Mouse (Mus musculus) liver (tissue): ENCODE data around the gene Tnnt3.
A peak's percentile ranks its signal among the peaks of the same experiment; 100 is the strongest.

ENCODE experiments used
- DNase-seq: peaks from one replicate; pipeline ENCODE4 v3.0.0-alpha.2; 2020; ENCODE audit warnings: mixed read lengths

Gene Tnnt3

DNA sequence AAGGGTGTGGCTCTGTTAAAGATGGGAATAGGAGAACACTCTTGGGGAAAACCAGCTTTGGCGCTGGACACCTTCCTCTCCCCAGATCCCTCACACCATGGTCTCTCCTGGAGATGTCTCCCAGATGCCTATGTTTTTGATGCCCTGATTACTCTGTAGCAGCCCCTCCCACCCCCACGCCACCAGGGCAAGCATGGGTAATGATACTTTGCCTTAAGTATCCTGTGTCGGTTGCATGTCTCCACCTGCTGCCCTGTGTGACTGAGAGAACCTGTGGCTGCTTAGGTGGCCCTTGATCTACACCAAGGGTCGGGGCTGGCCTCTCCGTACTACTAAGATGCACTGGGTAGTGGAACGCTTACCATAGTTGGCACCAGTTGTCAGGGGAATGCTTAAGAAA is 20.6 kb upstream of the Tnnt3 start:
- DNase-seq: no peak

DNA sequence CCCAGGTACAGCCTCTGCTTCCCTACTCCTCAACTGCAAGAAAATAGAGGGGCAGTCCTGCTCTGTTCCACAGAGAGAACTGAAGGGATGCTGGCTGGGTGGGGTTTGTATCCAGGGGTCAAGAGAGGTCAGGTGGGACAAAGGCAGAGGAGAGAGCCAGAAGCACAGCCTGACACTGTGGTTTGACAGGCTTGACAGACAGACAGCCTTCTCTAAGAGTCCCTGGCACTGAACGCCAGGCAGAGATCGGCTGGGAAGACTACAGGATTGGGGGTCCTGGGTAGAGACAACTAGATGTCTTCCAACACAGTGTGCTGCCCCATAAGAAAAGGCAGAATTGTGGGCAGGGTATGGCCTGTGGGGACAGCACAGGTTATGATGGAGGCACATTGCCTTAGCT is 20.1 kb upstream of the Tnnt3 start:
- no peak for DNase-seq

DNA sequence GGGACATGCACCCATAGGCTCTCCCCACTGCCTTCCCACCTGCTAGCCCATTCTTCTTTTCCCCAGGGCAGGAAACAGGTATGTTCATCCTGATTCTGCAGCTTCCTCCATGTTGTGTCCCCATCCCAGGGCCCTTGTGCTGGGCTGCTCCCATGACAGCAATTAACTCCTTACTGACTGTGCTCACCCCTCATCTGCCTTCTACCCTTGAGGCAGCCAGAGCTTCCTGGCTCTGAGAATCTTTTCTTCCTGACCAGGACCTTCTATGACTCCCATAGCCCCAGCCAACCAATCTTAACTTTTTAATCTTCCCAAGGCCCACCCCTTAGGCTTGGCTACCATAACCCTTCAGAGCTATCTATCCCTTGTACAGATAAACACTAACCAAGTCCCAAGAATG is 19.3 kb upstream of the Tnnt3 start:
- DNase-seq: no peak

DNA sequence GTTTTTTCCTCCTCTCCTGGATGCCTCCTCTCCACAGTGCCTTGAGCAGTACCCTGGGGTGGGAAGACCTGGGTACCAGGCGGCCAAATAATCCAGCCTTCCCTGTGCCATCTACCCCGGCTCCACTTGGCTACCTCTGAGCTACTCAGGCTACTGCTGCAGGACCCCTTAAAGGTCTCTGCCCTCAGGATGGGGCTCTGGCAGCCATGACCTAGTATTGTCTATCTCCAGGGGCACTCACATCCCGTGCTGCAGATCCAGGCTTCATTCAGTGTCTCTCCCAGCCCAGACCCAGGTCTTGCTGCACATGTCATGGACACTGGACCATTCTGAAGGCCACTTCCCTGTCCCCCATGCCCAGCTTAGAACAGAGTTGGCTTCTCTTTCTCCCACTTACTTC is 18.8 kb upstream of the Tnnt3 start:
- DNase-seq: no peak

DNA sequence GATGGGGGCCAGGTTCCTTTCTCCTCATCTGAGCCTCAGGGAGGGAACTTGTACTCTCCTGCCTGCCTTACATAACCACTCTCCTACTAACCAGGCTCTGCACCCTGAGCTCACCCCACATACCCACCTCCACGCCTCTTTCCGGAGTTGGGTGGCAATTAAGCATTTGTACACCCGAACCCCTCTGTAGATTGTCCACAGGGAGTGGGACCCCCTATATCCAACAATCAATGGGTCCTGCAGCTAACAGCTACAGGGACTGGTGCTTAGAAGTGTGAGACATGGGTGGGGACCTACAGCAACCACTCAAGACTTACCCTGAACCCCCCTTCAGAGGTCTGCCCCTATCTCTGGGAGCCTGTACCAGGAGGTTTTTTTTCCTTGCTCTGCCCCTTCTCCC is 18.0 kb upstream of the Tnnt3 start:
- no peak for DNase-seq

DNA sequence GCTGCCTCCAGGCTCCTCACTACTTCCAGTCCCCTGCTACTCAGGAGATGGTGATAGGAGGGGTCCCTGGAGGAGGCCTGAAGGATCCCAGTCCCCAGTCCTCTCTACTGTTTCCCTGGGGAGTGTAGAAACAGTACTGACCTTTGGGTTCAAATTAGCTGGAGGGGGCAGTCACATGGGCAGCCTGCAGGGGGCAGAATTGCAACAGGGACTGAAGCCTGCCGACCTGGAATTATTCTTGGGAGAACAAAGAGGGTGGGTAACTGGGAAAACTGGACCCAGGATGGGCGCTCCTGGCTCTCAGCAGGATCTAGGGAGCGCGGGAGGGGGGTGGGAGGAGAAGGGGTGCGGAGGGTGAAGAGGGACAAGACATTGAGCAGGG is 17.5 kb upstream of the Tnnt3 start:
- peak; percentile 66 for DNase-seq

DNA sequence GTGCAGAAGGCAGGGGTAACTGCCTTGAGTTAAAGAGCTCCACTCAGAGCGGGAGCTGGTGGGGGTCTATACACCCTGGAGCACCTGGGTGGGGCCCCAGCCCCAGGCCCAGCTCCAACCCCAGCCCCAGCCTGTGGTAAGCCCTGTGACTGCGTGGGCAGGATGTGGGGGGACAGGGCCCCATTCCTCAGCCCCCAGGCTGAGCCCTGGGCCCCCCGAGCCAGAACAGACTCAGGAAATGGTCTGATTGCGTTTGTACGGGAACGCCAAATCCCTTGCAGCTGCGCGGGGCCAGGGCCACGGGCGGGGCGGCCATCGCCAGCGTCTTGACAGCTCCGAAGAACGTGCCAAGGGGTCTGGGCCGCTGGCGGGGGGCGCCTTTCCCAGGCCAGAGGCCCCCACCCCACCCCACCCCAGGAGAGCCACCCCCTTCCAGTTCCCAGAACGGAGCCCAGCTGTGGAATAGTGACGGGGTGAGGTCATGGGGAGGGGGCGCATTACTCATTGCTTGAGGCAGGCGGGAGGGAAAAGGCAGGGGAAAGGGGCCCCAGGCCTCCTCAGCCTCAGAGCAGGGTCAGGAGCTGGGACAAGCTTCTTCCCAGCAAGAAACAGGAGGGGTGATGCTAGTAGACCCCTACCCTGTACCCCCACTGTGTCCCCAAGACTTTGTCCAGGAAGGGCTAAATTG is 16.9 kb upstream of the Tnnt3 start:
- peak; percentile 62 for DNase-seq

DNA sequence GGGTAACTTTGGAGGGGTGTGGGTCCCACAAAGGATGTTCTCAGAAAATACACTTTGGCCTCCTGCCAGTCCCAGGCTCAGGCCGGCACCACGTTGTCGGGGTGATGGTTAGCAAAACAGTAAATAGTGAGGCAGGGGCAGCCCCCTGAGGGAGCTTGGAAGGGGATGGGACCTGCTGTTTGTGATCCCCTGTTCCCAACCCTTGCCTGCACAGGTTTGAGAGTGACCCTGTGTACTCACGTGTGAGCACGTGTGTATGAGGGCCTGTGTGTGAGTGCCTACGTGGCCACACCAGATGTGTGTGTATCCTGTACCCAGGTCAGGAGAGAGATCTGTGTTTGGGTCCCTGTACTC is 16.4 kb upstream of the Tnnt3 start:
- no peak for DNase-seq

DNA sequence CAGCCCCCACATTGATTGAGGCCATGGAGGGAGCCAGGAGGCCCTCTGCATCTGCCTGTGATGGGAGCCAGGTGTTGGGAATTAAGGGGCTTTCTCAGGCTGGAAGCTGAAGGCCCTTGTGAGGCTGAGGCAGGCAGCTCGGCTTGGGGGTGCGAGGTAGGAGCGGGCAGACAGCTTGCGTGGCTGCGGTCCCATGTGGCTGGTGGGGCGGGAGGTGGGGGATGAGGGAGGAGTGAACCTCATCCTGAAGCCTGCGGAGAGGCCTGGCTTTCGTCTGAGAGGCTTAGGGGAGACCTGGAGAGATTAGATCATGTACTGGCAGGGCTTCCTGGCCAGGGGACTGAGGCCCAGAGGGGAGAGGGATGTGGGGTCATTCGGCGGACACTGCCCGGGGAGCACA is 15.5 kb upstream of the Tnnt3 start:
- DNase-seq: peak; percentile 58

DNA sequence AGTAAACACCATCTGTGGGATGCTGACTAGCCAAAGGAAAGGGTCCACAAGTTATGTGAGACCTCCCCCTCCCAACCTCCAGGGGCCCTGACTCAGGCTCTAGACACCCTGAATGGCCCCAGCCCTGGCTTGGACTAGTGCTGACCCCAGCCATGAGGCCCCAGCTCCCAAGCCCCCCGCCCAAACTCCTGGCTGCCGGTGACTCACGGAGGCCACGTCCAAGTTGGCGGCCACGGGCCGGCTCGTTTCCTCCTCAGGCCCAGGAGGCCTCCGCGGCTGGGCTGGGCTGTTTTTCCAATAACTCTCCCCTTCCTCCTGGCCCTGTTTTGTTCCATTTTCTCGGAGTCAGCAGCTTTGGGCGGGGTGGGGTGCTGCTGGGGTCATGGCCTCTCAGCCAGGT is 13.9 kb upstream of the Tnnt3 start:
- no peak for DNase-seq

DNA sequence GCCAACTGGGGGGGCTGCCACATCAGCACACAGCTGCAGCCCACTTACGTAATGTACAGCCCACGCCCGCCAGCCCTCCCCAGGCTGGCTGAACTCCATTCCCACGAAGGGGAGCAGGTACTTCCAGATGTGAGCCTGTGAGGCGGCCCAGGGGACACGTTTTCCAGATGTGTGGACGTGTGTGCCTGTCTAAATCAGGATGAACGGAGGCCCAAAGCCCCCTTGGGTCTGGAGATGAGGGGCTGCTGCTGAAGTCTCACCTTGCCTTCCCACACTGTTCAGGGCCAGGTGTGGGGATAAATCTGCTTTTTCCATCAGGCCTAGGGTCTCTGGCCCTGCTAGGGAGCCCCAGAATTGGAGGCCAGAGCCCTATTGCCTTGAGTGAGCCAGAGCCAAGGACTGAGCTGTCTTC is 11.9 kb upstream of the Tnnt3 start:
- DNase-seq: no peak

DNA sequence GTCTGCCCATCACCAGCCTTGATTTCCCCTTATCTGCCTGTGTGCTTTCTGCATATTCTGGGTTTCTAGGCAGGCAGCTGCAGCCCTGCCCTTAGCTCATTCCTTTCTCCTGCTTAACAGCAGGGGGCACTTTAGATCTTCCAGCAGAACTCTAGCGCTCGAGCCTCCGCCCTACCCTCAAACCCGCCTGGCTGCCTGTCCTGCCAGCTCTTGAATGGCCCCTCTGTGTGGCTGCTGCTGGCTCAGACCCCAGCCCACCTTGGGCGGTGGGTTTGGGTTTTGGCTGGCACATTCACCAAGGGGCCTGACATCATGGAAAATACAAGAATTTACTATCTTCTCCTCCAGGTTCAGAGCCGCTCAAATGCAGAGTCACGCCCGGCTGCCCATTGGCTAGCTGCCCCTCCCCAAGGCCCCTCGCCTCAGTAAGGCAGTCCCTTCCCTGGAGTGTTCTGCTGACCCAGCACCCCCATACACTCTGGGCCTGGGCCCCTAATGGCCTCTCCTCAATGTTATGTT is 11.2 kb upstream of the Tnnt3 start:
- DNase-seq: peak; percentile 59

DNA sequence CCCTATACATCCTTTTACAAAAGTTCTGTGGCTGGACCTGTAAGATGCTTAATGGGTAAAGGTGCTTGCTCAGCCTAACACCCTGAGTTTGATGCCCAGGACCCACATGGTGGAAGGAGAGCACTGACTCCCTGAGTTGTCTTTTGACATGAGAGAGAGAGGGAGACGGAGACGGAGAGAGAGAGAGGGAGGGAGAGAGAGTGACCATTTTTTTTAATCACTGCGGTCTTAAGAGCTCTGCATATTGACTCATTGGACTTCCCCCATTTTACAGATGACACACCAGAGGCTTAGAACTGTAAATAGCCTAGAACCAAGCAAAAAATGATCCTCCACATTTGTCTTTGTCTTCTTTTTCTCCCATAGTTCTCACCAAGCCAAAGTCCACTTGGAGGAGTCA is 10.6 kb upstream of the Tnnt3 start:
- no peak for DNase-seq

DNA sequence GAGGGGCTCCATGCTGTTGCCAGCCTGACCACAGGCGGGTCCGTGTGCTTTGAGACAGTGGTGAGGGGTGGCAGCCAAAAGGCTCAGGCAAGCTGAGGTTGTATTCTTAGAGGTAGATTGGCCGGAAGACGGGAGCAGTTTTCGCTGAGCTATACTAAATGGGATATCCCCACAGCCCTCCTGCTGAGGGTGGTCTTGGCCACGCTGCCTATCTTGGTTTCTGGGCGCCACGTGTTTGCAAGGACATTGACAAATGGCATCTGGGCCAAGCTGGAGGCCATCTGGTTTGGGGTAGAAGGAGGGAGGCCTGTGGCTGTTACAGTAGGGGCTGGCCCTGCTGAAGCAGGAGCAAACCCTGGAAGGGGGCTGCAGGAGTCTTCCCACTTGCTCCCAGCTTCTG is 5.1 kb upstream of the Tnnt3 start:
- peak; percentile 18 for DNase-seq

DNA sequence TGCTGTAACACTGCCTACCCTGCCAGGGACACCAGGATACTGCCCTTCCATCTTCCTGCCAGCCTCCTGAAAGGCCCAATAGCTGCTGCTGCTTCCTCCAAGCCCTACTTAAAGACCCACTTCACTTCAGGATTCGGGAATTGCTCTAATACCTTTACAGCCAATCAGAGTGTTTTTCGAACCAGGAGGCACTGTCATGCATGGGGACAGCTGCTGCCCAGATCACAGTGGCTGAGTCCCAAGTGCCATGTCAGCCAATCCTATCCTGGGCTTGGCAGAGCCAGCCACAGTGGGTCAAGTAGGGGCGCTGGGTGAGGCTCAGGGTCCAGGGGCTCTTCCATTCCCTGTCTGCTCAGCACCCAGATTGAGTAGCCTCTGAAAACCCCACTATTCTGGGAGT is 2.5 kb upstream of the Tnnt3 start:
- no peak for DNase-seq

DNA sequence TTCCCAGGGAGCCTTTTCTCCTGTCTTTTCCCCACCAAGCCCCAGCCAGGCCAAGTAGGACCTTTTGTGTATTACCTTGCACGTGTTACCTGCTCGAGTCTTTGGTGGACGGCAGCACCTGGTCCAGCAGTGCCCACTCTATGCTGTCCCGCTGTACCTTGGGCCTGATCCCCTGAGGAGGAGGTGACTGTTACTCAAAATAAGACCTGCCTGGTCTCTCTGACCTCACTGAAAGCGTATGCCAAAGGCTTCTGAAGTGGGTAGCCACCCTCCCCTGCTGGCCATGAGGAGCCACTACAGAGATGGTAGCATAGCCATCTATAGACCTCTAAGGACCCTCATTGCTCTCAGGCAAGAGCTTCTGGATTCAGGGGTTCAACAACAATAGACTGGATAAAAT is 1.8 kb upstream of the Tnnt3 start:
- DNase-seq: no peak

DNA sequence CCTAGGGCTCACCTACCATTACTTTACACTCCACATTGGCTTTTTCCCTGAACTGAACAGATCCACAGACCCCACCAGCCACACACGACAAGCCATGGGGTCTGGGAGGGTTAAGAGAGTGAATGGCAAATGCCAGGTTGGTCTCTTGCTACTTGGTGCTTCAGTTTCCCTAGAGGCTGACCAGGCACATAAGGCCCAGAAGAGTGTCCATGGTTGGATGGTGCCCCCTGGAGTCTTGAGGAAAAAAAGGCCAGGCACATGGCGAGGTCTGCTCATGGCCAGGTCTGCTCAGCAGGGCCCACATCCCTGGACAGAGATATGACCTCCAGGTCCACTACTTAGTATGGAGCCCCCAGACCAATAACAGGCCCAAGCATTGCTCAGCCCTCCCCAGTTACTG is 861 bp upstream of the Tnnt3 start:
- no peak for DNase-seq

DNA sequence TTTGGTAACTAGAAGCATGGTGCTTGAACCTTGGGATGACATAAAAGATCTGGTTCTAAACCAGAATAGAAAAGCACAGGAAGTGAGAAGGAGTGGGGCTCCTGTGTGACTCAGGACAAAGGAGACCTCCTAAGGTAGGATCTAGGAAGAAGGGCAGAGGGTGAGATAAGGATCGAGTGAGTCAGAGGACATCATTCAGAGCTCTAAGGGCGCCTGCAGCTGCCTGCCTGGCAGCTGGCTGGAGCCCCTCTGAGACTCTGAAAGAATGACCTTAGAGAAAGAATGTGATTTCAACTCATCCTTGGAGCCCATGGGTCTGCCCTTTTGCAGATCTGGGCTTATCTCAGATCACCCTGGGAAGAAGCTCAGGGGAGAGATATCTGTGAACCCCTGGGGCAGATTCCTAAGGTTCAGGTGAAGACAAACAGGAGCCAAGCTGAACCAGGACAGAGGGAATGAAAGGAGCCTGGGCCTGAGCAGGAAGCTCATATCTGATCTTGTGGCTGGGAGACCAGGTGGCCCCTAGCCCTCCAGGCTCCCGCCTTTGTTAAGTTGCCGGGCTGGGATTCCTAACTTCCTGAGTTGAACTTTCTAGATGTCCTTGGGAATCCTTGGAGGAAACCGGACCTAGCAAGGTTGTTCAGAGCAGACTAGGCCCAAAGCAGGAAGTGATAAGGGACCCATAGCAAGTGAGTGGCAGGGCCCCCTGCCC is 530 bp downstream of the Tnnt3 start:
- DNase-seq: no peak

DNA sequence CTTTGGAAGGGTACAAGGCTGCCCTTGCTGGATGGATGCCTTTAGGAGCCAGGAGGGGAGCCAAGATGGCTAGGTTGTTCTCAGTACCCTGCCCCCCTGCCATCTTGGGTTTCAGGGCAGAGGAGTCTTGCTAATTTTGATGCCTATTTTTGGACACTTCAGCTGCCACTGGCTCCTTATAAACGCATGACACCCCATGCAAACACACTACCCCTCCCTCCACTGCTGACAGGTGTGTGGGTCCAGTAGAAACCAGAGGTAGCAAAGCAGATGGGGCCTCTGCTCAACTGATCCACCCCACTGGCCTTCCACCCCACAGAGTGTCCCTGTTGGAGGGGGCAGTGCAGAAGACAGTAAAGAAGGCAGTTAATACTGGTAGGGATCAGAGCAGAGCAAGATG is 1.4 kb downstream of the Tnnt3 start:
- DNase-seq: no peak

DNA sequence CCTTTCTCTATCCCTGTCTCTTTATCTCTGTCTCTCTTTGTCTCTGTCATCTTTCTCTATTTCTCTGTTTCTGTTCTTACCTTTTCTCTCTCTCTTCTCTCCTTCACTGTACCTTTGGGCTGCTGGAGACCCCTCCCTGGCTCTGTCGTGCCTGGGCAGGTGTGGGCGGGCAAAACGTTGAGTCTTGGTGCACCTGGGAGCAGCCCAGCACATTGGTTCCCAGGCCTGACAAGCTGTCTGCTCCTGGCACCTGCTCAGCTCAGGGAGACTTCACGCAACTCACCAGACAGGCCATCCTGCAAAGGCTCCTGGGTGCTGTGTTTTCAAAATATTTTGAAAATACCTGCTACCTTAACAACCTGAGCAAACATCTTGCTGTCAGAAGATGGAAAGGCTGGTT is 4.6 kb downstream of the Tnnt3 start:
- no peak for DNase-seq

DNA sequence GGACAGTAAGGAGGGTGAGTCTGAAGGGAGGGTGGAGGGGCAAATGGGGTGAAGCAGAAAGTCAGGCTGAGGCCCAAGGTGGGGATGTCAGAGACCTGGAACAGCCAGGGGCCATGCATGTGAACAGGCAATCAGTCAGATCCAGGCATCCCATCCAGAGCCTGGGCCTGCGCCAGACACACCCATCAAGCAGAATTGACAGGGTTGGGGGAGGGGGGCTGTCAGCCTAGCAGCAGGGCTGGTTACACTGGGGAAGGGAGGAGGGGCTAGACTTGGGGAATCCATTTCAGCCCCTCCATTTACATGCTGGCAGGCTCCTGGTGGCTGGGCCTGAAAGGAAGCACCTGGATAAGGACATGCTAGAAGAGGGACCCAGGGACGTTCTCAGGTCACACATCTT is 7.3 kb downstream of the Tnnt3 start:
- peak; percentile 21 for DNase-seq

DNA sequence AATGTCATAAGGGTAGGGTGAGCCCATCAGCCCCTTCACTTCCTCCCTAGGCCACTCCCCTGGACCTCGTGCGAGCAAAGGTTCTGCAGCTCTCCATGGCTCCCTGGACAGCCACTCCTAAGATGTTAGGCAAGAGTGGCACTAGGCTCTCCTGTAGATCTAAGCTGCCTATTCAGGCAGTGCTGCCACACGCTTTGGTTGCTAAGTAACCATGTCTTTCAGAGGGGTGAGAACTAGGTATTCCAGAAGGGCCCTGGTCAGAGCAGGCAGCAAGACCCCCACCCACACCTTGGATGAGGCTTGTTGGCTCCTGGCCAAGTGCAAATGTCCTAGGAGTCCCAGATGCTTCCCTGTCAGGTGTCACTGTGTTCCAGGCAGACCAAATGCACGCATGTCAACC is 7.9 kb downstream of the Tnnt3 start:
- DNase-seq: no peak

DNA sequence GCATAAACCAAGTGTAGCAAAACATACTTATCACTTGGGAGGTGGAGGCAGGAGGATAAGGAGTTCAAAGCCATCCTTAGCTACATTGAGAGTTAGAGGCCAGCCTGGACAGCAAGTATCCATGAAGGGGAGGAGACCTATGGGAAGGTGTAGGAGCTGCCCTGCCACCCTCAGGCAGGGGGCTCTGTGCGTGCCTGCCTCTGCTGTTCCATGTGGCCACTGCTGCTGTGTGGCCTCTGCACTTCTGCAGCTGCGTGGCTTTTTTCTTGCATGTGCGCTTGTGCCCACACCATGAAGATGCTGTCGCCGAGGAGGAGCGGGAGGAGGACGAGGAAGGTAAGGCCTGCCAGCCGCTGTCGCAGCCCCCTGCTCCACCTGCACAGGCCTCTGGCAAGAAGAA is 8.8 kb downstream of the Tnnt3 start:
- no peak for DNase-seq

DNA sequence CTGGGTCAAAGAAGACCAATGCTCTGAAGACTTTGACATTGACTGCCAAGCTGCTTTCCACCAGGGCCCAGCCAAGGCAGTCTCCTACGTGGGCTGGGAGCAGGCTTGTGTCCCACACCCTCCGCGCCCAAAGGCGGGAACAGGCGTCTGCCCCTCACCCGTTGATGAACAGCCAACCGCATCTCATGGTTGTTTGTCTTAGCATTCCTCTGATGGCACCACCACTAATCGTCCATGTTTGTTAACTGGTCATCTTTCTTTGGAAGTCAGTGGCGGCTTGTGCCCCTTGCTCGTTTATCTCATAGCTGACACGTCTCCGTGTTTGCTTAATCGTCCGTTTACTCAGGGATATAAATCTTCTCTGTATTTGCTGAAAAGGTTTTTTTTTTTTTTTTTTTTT is 10.9 kb downstream of the Tnnt3 start:
- no peak for DNase-seq
